Mouse (Mus musculus): ENCODE measurements around the gene Ror2.

Gene Ror2

DNA sequence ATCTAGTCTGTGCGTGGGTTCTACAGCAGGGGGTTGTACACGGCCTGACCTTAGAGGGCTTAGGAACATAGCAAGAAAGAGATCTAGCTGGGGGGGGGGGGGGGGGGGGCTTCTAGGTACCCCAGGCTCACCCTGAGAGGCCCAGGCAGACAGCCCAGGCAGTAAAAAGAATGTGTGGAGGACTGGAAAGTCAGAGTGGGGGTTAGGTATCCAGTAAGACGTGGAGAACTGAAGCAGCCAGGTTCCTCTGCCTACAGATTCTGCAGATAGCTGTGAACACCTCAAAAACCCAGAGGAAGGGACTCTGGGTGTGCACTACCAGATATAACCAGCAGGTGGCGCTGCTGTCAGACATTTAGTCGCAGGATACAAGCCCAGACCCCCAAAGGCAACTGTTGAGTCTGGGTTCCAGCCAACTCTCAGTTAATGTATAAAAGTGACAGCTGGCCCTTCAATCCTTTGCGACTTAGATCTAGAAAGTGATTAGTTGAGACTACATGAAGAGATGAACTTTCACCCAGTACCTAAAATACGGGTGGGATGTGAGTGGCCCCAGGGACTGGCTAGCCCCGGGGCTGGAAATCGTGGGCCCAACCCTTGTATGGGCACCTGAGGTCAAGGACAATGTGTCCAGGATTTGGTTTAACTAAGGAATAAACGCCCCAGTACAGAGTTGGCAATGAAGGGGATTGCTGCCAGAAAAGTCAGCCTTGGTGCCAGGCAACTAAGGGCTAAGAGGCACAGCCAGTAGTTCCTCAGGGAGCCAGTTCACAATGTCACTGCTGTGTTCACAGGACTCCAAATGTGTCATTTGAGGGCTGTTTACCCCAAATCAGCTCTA, 166.1 kb downstream of the Ror2 start:
- DNase-seq = peak; percentile 45 to 48

DNA sequence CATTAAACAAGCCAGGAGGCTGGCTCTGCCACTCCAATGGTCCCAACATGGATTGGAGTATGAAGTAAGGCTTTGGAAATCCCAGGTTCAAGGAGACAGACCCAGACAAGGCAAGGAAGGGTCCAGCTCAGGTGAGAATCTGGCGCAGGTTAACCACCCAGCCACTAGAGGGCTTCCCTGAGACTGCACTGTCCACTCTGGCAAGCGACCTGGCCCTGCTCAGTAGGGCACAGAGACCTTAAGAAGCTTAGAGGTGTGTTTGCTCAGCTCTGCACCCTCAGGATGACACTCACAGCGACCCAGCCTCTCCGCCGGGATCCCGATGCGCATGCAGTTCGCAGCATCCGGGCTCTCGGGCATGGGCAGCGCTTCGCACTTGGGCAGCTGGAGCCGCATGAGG, 167.5 kb downstream of the Ror2 start:
- no peak for DNase-seq

- no peak for DNase-seq
Measured at GRCm38 (mm10) chr13:53117921-53118320, 168.0 kb downstream of the Ror2 start.

- no peak for DNase-seq
Measured at GRCm38 (mm10) chr13:53110249-53110578, 175.7 kb downstream of the Ror2 start.

GRCm38 (mm10) chr13:53109560-53110248, 176.2 kb downstream of the Ror2 start:
- peak; percentile 80 to 85 for DNase-seq

DNA sequence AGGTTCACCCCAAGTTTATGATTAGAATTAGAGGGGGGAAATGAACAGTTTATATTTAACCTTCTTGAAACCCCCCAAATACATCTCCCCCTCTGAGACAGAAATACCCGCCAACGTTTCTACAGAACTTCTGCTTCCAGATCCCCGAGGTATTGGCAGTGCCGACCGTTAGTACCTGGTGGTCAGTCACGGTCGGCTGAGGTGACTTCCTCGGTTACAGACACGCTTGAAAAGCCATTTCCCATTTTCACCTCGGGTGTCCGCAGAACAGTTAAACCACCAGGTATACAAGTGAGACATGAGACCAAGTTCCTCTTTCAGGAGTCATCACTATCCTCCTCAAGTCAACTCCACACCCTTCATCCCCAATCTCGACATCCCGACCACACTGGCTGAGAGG, 179.2 kb downstream of the Ror2 start:
- no peak for DNase-seq

DNA sequence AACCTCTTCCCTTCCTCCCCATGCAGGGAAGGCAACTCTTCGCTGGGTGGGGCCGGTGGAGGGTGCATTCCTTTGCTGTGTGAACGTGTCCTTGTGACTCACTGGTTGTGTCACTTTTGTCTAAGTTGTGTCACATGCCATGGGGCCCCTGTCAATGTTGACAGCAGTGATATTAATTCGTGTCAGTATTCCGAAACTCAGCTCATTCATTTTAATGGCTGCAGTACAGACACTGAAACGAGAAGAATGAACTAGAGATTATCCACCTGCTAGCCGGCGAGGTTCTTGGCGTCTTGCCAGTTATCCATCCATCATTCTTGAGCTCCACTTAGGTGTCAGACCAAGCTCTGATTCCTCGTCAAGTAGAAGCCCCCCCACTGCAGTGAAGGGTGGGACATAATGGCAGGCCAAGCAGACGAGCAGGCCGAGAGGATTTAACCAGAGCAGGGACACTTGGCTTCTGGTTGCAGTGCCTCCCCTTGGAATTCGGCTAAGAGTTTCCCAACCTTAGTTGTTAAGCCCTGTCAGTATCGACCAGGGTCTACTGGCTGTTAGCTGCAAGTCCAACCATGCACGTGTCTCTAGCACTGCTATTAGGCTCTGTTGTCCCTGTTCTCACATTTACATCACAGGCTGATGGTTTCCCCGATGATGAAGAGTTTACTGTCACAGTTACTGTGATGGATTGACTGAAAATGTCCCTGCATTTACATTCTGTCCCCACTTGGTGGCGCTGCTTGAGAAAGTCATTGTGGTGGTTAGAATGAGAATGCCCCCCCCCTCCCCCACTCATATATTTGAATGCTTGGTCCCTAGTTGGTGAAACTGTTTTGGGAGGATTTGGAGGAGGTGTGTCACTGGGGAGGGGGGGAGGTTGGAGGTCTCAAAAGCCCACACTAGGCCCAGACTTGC, 185.9 kb downstream of the Ror2 start:
- no peak for DNase-seq

DNA sequence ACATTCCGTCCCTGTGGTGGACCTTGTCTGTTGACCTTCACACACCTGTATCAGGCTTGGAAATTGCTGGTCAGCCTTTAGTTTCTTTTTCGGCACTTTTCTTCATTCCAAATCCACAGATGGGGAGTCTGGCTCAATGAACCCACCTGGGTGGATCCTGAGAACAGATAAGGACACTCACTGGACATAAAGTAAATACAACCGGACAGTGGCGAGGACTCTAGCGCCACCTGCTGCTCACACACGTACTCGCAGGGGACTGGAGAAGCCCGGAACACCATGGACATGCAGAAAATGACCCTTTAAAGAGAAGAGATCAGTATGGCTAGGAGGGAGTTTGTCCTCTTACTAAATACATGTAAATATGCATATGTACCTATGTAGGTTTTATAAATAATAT, 189.3 kb downstream of the Ror2 start:
- peak; percentile 43 to 62 for DNase-seq

DNA sequence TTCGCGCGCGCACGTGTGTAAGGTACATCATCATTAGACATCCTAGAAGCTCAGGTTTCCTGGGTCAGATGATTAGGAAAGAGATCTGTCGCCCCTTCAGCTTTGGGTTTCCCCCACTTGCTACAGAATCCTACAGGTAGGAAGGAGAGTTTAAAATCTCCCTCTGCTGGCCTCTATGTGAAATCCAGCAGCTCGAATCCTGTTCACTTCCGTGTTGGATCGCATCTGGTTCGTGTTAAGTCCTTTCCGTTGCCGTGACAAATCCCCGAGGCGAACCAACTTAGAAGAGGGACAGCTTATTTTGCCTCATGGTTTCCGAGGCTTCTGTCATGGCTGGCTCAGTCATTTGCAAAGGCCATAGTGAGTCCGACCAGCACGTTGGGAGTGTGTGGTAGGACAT, 190.7 kb downstream of the Ror2 start:
- DNase-seq = no peak

DNA sequence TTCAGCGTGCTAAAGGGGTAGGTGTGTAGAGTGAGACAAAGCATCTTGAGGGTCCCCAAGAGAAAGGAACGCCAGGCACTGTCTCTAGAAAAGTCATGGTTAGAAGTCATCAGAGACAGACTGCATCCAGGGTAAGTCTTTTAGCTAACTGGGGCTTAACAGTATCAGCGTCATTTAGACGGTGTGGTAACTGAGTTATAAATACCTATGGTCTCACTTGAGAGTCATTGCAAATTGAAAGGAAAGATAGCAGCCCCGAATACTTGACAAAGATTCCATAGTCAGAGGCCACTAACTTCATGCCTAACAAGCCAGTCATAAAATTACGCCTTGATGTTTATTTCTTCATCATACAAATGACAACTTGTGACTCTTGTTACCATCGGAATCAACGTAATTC, 191.3 kb downstream of the Ror2 start:
- DNase-seq = no peak

DNA sequence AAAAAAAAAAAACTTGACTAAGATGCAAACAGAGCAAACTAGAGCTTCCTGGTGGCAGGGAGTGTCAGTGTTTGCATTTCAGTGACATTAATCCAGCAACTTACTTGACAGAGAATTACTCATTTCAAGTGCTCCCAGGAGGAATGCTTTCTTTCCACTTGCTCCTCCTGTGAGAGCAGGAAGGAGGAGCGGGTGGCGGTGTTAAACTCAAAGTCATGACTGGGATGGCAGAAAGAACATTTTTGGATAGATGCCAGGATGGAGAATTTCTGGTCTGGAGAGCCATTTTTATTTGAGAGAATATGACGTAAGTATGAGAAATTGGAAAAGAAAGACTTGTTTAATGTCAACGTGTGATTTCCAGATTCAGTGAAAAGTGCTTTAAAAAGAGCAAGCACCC, 192.5 kb downstream of the Ror2 start:
- DNase-seq = peak in 1 of 2 experiments; percentile 13

DNA sequence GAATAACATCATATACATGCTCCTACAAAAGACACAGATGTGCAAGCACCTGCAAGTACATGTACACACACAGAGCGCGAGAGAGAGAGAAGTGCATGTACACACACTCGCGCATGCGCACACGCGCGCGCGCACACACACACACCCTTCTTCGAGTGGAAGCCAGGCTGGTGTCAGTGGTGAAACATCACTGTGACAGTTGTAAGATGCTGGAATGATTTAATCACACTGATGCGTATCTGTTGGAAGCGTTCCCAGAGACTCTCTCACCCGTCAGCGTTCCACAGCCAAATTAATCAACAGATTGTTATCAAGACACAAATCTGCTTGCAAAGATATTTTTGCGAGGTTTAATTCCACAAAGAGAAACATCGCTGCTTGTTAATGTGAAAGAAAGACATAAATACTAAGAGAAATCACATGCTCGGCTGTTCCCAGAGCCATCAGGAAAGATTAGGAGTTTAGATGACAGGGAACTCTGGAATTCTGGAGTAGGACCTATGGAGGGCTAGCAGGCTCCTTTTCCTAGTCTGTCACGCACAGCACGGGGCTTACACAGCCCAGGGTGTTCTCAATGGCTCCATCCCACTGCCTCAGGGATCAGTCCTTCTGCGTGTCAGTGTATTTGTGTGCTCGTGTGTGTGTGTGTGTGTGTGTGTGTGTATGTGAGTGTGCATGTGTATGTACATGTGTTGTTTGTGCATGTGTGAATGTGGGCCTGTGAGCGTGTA, 199.2 kb downstream of the Ror2 start:
- no peak for DNase-seq

GRCm38 (mm10) chr13:53081846-53082245, 204.1 kb downstream of the Ror2 start:
- no peak for DNase-seq

DNA sequence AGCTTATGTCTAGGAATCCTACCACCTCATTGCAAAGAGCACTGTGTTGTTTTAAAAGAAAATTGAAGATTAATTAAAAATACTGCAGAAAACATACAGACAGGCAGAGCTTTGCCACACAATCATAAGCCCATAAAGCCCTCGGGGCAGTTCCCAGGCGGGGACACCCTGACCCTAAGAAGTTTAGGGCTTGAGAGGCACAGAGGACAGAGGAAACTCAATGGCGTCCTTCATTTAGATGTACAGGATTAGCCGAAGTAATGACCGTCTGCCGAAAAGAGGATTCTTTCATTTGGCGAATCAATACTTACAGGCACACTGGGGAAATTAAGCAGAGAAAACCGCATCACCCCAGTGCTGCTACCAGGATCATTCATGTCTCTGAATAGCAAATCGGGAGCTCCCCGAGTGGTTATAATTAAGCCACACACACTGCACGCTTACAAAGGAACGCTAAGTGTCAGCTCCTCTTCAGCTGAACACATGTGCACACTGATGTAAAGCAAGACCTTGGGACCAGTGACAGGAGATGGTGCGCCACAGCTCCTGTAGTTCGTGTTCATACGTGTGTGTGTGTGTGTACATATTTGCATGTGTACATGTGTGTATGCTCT, 208.1 kb downstream of the Ror2 start:
- no peak for DNase-seq

DNA sequence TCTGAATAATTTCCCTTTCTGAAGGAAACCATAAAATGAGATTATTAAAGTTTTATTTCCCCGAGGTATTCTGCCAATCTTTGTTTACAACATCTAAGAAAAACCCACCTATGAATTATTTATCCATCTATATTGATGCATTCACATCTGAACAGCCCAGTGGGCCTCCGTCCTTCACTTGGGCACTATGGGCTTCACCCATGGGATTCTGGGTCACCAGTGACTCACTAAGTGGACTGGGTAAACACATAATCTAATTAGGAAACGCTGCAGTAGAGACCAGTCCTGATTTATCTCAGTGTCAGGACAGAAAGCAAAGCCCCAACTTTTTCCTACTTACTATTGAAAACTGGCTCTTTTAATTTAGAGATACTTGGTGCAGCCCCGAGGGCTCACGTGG, 210.9 kb downstream of the Ror2 start:
- no peak for DNase-seq

DNA sequence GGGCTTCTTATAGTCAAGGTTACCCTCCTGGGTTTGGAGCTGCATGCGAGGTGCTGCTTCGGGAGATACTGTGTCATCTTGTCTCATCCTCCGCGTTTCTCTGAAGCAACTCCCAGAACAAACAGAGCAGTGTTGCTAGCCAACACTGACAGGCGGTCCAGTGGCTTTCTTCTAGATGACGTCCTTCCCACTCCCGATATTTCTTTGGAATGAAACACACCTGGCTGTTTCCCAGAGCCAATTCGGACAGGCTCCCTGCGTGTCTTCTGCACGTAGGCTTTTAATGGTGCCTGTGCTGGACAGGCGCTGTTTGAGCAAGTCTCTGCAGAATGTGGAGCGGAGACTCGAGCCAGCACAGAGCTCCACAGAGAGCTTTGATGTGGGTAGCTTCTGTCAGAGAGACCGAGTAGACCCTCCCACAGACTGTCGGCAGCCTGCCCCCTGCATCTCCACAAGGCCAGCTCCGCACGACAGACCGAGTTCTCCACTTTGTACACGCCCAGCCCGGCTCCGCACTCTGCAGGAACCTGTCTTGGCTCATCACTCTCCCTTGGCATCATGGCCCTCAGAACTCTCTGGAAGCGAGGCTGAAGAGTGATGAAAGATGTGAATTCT, 216.7 kb downstream of the Ror2 start:
- no peak for DNase-seq

DNA sequence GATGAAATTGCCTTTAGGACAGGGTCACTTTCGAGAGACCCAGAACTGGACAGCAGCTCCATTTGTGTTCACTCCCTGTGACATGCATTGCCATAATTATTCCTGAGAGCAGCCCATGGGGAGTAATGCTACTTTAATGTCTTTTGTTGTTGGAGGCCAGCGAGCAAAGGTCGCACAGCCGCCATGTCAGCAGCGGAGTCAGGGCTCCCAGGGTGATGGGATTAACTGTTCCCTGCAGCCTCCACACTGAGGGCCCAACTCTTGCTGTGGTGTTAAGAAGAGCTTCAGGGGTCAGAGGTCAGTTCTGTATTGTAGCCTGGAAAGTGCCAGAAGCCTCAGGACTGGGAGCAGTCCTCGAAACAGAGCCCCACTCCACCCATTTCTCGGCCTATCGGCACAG, 217.5 kb downstream of the Ror2 start:
- DNase-seq = no peak

- peak; percentile 66 to 73 for DNase-seq
Measured at GRCm38 (mm10) chr13:53067949-53068348, 218.0 kb downstream of the Ror2 start.

- peak; percentile 42 to 57 for DNase-seq
Measured at GRCm38 (mm10) chr13:53065122-53065521, 220.8 kb downstream of the Ror2 start.

DNA sequence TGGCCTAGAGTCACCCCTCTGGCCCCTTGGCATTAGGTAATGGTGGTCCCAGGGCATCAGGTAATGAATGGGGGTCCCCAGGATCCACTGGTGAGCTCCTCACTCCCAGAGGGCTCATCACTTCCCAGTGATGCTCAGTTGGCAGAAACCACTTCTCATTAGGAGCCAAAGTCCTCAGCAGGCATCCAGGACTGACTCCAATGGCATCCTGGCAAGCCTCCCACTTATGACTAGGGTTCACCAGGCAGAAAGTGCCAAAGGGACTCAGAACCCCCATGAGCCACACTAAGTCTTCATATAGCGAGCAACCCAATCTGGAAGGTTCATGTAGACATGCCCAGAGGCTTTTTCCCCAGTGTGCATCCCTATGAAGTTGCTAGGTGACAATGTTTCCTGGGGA, 221.2 kb downstream of the Ror2 start:
- DNase-seq = no peak

All from lung, adult 18-20 months (tissue).